Mouse (Mus musculus) adrenal gland, adult 8-10 months (tissue): ENCODE results near the gene Igf1. TPM values are rescaled to one million over a fixed set of nuclear protein-coding genes. Genes with fewer than 3 reads are reported as not detected.

Experiments
- DNase-seq: peaks from one replicate; pipeline ENCODE4 v3.0.0; 2022
- total RNA-seq, 4 experiments: library from RNA; stranded (reverse); gene quantifications; 2 replicates each; pipeline ENCODE4 v1.2.4; 2022

The Igf1 gene
- total RNA-seq, 4 experiments from 2014 or later: 12.3 to 27.5 (median 16.2) TPM

DNA sequence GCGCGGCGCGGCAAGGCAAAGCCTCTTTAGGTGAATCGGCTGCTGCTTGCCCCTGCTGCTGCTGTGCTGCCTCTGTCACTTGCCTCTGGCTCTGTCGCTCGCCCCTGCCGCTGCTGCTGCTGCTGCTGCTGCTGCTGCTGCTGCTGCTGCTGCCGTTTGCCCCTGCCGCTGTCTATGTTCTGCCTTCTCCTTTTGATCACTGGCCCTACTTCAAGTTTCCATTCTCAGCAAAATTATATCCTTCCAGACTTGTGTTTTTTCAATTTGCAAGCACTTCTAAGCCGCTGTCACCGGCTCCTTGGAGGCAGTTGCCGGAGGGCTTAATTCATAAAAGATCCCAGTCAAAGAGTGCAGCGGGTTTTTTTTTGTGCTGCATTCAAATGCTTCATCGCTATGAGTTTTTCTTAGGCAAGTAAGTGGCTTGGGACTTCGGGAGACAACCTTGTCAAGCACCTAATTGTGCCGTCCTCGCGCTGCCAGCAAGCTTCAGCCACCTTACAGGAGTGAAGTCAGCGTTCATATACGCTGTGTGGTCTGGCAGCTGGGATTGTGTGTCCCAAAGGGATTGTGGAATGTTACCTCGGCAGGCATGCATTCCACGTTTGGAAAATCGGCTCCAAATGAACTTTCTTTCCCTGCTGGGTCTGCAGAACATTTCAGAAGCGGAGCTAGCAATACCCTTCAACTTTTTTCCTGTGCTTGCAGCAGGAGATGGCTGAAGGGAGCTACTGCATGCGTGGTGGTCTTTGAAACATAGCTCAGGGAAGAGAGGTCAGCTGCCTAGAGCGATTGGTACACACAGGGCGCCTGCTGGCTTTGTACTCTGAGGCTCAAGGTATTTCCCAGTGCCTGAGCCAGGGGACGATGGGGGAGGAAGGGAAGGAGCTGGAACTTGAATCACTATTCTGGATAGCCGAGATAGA, 2.4 kb downstream of the Igf1 start:
- DNase-seq: no peak

GRCm38 (mm10) chr10:87861104-87861455, 3.0 kb downstream of the Igf1 start:
- DNase-seq: no peak

GRCm38 (mm10) chr10:87862899-87863298, 4.8 kb downstream of the Igf1 start:
- DNase-seq: no peak

GRCm38 (mm10) chr10:87863326-87863725, 5.3 kb downstream of the Igf1 start:
- no peak for DNase-seq

DNA sequence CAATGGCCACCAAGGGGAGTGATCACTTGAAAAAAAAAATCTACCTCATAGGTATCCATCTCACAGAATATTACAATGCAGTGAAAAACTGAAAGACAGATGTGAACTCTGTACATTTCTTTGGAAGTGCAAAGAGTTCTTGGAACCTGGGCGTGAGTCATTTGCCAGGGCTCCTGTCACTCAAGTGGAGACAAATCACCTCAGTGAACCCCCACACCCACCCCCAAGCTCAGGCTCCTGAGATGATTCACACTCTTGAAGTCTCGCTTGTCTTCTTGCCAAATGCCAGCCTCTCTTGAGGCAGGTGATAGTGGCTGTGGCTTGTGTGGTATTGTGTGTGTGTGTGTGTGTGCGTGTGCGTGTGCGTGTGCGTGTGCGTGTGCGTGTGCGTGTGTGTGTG, 7.6 kb downstream of the Igf1 start:
- DNase-seq: no peak

DNA sequence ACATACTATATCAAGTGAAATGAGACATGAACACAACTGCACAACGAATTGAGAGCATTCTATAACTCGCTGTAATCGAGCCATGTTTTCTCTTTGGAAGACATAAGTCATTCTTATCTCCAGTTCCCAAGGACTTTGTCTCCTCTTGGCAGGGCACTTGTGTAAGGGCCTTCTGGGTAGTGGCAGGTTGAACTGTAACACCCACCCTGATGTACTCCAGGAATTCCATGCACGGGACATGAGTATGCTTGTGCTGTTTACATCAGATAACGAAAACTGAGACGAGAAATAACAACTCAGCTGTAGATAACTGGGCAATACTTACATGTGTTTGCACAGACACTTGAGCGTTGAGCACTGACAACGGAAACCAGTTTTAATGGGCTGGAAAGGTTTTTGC, 8.4 kb downstream of the Igf1 start:
- DNase-seq: peak; percentile 50

DNA sequence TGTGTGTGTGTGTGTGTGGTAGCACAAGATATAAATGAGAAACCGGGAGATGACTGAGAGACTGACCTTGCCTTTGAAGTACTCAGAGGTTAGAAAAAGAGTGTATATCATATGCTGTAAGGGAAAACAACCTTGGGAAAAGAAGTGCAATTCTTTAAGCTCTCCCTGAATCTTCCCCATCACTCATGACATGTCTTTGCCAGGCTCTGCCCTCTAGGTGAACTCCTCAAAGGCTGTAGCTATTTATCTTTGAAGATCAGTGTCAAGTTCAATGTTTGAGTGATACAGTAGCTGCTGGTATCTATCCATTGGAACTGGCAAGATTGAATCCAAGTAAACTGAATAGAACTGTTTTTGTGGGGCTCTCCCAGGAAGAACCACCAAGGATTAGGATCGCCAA, 9.2 kb downstream of the Igf1 start:
- DNase-seq: no peak

- no peak for DNase-seq
Observed at GRCm38 (mm10) chr10:87867631-87868030, 9.6 kb downstream of the Igf1 start.

- DNase-seq: no peak
Observed at GRCm38 (mm10) chr10:87868349-87869053, 10.4 kb downstream of the Igf1 start.

GRCm38 (mm10) chr10:87869151-87869550, 11.1 kb downstream of the Igf1 start:
- DNase-seq: no peak

DNA sequence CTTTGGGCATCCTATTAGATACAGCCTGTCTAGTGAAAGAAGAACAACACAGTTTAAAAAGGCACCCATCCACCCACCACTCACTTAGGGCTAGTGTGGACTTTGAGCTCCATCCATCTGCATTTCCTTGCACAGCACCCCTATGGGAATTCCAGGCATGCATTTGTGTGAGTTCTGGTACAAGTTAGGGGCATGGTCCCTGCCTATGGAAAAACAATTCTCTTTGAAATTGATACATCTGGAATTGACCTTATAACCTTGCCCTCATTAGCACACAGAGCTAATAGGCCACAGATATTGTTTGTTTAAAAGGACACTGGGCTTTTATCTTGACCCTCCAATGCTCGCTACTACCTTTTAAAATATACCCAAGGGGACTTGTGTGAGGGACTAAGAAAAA, 11.6 kb downstream of the Igf1 start:
- DNase-seq: no peak

- no peak for DNase-seq
Observed at GRCm38 (mm10) chr10:87871863-87872647, 14.0 kb downstream of the Igf1 start.

DNA sequence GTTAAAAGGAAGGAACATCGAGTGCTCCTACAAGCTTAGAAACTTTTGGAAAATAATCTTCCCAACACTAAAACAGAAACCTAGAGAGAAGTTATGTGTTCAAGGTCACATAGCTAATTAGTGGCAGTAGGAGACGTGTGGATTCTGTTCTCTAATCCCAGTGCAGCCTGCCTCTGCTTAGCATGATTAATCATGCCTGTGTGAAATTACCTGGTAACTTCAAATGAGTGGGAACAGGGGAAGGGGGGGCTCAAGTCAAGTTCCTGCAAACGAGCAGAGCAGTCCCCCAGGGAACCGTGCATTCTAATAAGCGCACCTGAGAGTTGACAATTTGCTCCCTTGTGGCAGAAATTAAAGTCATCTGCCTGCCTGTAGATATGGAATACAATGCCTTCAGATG, 14.8 kb downstream of the Igf1 start:
- DNase-seq: no peak

DNA sequence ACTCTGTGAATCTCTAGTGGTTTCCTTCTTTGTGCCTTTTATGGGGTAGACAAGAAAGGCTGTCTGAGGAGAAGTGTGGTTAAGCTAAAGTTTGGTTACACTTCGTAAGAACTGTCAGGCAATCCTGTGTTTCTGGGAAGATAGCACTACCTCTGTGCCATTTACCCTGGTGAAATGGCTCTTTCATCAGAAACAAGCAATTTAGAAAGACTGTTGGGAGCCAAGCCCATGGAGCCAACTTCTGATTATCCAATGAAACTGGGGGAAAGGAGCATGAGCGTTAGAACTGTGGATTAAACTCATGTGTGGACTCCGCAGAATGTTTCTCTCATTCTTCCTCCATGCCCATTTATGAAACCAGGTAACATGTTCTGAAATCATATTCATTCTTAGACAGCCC, 15.5 kb downstream of the Igf1 start:
- DNase-seq: no peak

DNA sequence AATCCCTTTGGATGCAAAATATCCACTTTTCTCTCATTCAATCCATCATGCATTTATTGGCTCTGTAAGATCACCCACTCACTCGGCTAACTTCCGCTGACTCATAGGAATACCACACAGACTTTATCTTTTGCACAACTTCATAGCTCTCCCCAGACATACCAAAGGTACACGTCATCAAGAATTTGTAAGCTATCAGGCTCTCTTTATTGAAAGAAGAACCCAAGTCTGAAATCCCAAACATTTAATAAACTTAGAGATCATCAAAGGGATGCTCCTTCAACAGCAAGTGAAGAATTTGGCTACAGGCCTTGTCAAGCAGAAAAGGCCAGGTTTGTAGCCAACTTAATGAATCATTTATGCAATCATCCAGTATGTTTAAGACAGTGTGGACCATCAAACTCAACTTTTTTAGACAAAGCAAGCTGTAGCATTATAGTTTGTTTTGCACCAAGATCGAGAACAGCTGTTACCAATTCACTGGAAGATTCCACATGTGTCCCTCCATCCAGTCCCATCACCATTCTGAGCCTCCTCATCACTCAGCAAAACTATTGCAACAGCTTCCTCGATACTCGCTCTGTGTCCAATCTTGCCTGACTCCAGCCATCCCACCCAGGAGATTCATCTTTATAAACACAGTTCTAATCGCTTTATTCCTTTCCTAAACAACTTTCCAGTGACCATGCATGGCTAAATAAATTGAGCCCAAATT, 22.2 kb downstream of the Igf1 start:
- DNase-seq: no peak

GRCm38 (mm10) chr10:87885326-87886040, 27.4 kb downstream of the Igf1 start:
- no peak for DNase-seq

- no peak for DNase-seq
Observed at GRCm38 (mm10) chr10:87889850-87890249, 31.8 kb downstream of the Igf1 start.

DNA sequence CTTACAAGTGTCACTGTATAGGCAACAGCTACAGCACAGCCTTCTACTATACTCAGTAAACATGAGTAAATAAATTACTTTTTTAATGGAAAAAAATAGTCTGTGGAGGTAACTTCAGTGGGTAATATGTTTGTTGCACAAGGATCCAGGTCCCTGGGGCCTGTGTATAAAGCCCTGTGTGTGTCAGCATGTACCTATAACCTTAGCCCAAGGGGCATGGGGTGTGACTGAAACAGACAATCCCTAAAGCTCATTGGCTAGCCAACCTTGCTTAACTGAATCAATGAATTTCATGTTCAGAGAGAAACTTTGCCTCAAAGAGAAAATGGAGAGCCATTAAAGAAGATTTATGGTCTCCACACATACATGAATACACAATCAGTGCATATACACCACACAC, 34.2 kb downstream of the Igf1 start:
- no peak for DNase-seq

GRCm38 (mm10) chr10:87893272-87893671, 35.2 kb downstream of the Igf1 start:
- DNase-seq: no peak

DNA sequence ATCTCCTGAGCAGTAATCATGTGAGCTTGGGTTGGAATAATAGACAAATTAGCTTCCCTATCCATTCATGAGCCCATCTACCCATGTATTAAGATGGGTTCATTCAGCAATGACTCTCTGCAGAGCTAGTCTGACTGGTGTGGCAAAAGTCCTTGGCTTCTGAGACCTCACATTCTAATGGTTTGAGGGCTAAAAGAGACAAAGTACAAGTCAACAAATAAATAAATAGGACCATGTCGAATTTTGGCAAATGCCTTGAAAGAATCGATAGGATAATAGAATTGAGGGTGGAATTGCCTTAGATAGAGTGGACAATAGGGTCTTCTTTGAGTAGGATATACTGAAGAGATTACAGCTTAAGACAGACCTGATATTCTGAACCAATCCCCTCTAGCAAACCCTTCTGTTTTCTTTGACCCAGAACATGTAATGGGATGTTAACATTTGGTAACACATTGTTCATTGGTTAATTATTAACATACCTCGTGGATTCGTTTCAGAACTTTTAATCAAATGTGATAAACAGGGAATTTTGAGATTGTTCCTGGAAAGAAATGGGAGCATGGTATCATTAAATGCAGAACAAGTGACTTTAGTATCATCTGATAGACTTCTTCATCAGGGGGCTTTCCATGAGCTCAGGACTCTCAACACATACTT, 36.5 kb downstream of the Igf1 start:
- no peak for DNase-seq

DNA sequence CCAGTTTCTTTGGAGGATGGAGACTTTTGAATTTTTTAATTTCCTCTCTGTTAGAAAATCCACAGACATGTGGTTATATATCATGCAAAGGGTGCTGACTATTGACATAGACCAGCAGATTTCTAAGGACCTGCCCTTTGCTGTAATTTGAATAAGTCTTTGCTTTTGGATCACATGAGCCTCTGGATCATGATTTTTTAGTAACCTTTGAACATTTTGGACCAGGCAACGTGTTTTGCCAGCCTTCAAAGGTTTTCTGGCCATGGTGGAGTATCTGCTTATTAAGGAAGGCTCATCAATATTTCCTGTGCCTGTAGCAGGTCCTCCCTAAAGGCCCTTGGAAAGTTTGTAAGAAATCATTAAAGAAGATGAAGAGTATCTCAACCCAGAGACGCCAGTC, 37.3 kb downstream of the Igf1 start:
- DNase-seq: no peak
